Mouse (Mus musculus) forebrain, embryonic 12.5 days (tissue): ENCODE measurements at regions not wholly inside any gene's neighbourhood (a gene's known extent, or its start where the extent isn't known, plus 50 kb on each side); places are given as distances from the start of the nearest gene placed in this dataset.

Experiments
- ATAC-seq: fragments of 200-750 bp; cut with Nextera tagmentation; 2 replicates; pipeline ENCODE4 v1.8.0; 2017; ENCODE audit warnings: moderate TSS enrichment; ENCODE audit not compliant: low FRiP score
- H3K27ac ChIP-seq: fragments of 300-500 bp; sonication (generic); 2 replicates; pipeline ENCODE4 v1.5.1; 2016; ENCODE audit warnings: mild to moderate bottlenecking
- H3K27me3 ChIP-seq: fragments of 300-500 bp; sonication (generic); 2 replicates; pipeline ENCODE4 v1.6.1; 2016; ENCODE audit warnings: mild to moderate bottlenecking
- H3K36me3 ChIP-seq: fragments of 300-500 bp; sonication (generic); replicated peaks from 2 replicates; pipeline ENCODE4 v1.6.1; 2016; ENCODE audit warnings: mild to moderate bottlenecking
- H3K4me1 ChIP-seq: fragments of 300-500 bp; sonication (generic); 2 replicates; pipeline ENCODE4 v1.6.1; 2016
- H3K4me2 ChIP-seq: fragments of 300-500 bp; sonication (generic); 2 replicates; pipeline ENCODE4 v1.6.1; 2016; ENCODE audit warnings: mild to moderate bottlenecking, moderate library complexity
- H3K4me3 ChIP-seq: fragments of 300-500 bp; sonication (generic); replicated peaks from 2 replicates; pipeline ENCODE4 v1.5.1; 2016; ENCODE audit warnings: mild to moderate bottlenecking
- H3K9ac ChIP-seq: fragments of 300-500 bp; sonication (generic); 2 replicates; pipeline ENCODE4 v1.6.1; 2016; ENCODE audit warnings: mild to moderate bottlenecking
- H3K9me3 ChIP-seq: fragments of 300-500 bp; sonication (generic); 2 replicates; pipeline ENCODE4 v1.6.1; 2016
- WGBS: fragments of 180-500 bp; shearing (Covaris S2); methylation state at CpG from one replicate; pipeline ENCODE4 v1.1.7; 2016; 5-methylcytosine and 5-hydroxymethylcytosine counted together

- 79% methylated on average over 6 of the region's 6 CpGs for WGBS
- Histone ChIP-seq H3K9me3 (no peaks in the 10 kb centered on the region), H3K27ac (no peak overlapping the region), H3K4me3 (no peak overlapping the region), H3K4me1 (no peaks in the 10 kb centered on the region), H3K27me3 (no peaks in the 10 kb centered on the region), H3K9ac (no peak overlapping the region), H3K36me3 (no peaks in the 10 kb centered on the region), H3K4me2 (no peak overlapping the region)
- no peak for ATAC-seq
Observed at GRCm38 (mm10) chr15:67950281-67951040, 1449.8 kb upstream of the Lrrc6 start.

- H3K9me3 ChIP-seq: no peaks in the 10 kb centered on the region
- WGBS: 87% methylated on average over 3 of the region's 3 CpGs
Observed at GRCm38 (mm10) chr15:67944330-67945082, 1443.8 kb upstream of the Lrrc6 start.

GRCm38 (mm10) chr15:67943046-67943445, 1442.3 kb upstream of the Lrrc6 start:
- Histone ChIP-seq H3K4me1 (peaks cover 3% of the 10 kb centered on the region; the same call in 1 of the 2 replicates), H3K9ac (no peak overlapping the region), H3K27ac (no peak overlapping the region), H3K27me3 (no peaks in the 10 kb centered on the region), H3K4me2 (no peak overlapping the region), H3K36me3 (no peaks in the 10 kb centered on the region), H3K9me3 (no peaks in the 10 kb centered on the region), H3K4me3 (no peak overlapping the region)
- ATAC-seq: no peak

More at GRCm38 (mm10) chr15:67944330-67945082, 1443.8 kb upstream of the Lrrc6 start:
- ATAC-seq: no peak
- Histone ChIP-seq H3K4me3 (no peak overlapping the region), H3K27ac (no peak overlapping the region), H3K4me2 (no peak overlapping the region), H3K4me1 (peaks cover 3% of the 10 kb centered on the region; the same call in 1 of the 2 replicates), H3K27me3 (no peaks in the 10 kb centered on the region), H3K9ac (no peak overlapping the region), H3K36me3 (no peaks in the 10 kb centered on the region)

- no peak overlapping the region for H3K4me3 ChIP-seq
- H3K9me3 ChIP-seq: no peaks in the 10 kb centered on the region
- H3K4me2 ChIP-seq: no peak overlapping the region
- H3K9ac ChIP-seq: no peak overlapping the region
- H3K27me3 ChIP-seq: no peaks in the 10 kb centered on the region
- 93% methylated on average over 1 of the region's 1 CpGs for WGBS
- H3K27ac ChIP-seq: no peak overlapping the region
- H3K36me3 ChIP-seq: no peaks in the 10 kb centered on the region
- peaks cover 3% of the 10 kb centered on the region; the same call in 1 of the 2 replicates for H3K4me1 ChIP-seq
- ATAC-seq: no peak
Observed at GRCm38 (mm10) chr15:67940510-67940909, 1439.8 kb upstream of the Lrrc6 start.

GRCm38 (mm10) chr15:67924885-67925284, 1424.2 kb upstream of the Lrrc6 start:
- no peaks in the 10 kb centered on the region for H3K9me3 ChIP-seq
- no peak for ATAC-seq
- no peak overlapping the region for H3K4me2 ChIP-seq
- H3K27ac ChIP-seq: no peak overlapping the region
- H3K4me1 ChIP-seq: no peaks in the 10 kb centered on the region
- no peak overlapping the region for H3K4me3 ChIP-seq
- no peaks in the 10 kb centered on the region for H3K27me3 ChIP-seq
- no peak overlapping the region for H3K9ac ChIP-seq
- 71% methylated on average over 2 of the region's 2 CpGs for WGBS
- H3K36me3 ChIP-seq: no peaks in the 10 kb centered on the region

GRCm38 (mm10) chr15:67907034-67907433, 1406.3 kb upstream of the Lrrc6 start:
- H3K27me3 ChIP-seq: no peaks in the 10 kb centered on the region
- H3K27ac ChIP-seq: no peak overlapping the region
- H3K36me3 ChIP-seq: no peaks in the 10 kb centered on the region
- no peaks in the 10 kb centered on the region for H3K4me1 ChIP-seq
- H3K4me2 ChIP-seq: no peak overlapping the region
- no peak for ATAC-seq
- H3K9me3 ChIP-seq: no peaks in the 10 kb centered on the region
- WGBS: 91% methylated on average over 2 of the region's 2 CpGs
- no peak overlapping the region for H3K9ac ChIP-seq
- no peak overlapping the region for H3K4me3 ChIP-seq

GRCm38 (mm10) chr15:67905279-67905678, 1404.6 kb upstream of the Lrrc6 start:
- Histone ChIP-seq H3K4me1 (no peaks in the 10 kb centered on the region), H3K9ac (no peak overlapping the region), H3K36me3 (no peaks in the 10 kb centered on the region), H3K27ac (no peak overlapping the region), H3K9me3 (no peaks in the 10 kb centered on the region), H3K4me2 (no peak overlapping the region), H3K27me3 (no peaks in the 10 kb centered on the region), H3K4me3 (no peak overlapping the region)
- 83% methylated on average over 1 of the region's 1 CpGs for WGBS
- no peak for ATAC-seq

GRCm38 (mm10) chr15:67904646-67905045, 1403.9 kb upstream of the Lrrc6 start:
- Histone ChIP-seq H3K36me3 (no peaks in the 10 kb centered on the region), H3K9me3 (no peaks in the 10 kb centered on the region), H3K4me2 (no peak overlapping the region), H3K27ac (no peak overlapping the region), H3K9ac (no peak overlapping the region), H3K4me3 (no peak overlapping the region), H3K4me1 (no peaks in the 10 kb centered on the region), H3K27me3 (no peaks in the 10 kb centered on the region)
- ATAC-seq: no peak

- H3K4me1 ChIP-seq: no peaks in the 10 kb centered on the region
- no peaks in the 10 kb centered on the region for H3K9me3 ChIP-seq
- ATAC-seq: no peak
- no peak overlapping the region for H3K4me2 ChIP-seq
- H3K36me3 ChIP-seq: no peaks in the 10 kb centered on the region
- WGBS: 88% methylated on average over 2 of the region's 2 CpGs
- no peaks in the 10 kb centered on the region for H3K27me3 ChIP-seq
- no peak overlapping the region for H3K9ac ChIP-seq
- H3K4me3 ChIP-seq: no peak overlapping the region
- no peak overlapping the region for H3K27ac ChIP-seq
Observed at GRCm38 (mm10) chr15:67902982-67903381, 1402.3 kb upstream of the Lrrc6 start.

GRCm38 (mm10) chr15:67901191-67901601, 1400.5 kb upstream of the Lrrc6 start:
- WGBS: 92% methylated on average over 7 of the region's 7 CpGs
- H3K36me3 ChIP-seq: no peaks in the 10 kb centered on the region
- no peaks in the 10 kb centered on the region for H3K4me1 ChIP-seq
- H3K4me3 ChIP-seq: no peak overlapping the region
- no peak for ATAC-seq
- H3K27ac ChIP-seq: no peak overlapping the region
- H3K27me3 ChIP-seq: no peaks in the 10 kb centered on the region
- H3K9me3 ChIP-seq: no peaks in the 10 kb centered on the region
- H3K9ac ChIP-seq: no peak overlapping the region
- H3K4me2 ChIP-seq: no peak overlapping the region

- no peak overlapping the region for H3K9ac ChIP-seq
- no peak for ATAC-seq
- no peaks in the 10 kb centered on the region for H3K27me3 ChIP-seq
- no peaks in the 10 kb centered on the region for H3K9me3 ChIP-seq
- 76% methylated on average over 6 of the region's 6 CpGs for WGBS
- H3K27ac ChIP-seq: no peak overlapping the region
- H3K4me2 ChIP-seq: no peak overlapping the region
- H3K4me1 ChIP-seq: no peaks in the 10 kb centered on the region
- no peaks in the 10 kb centered on the region for H3K36me3 ChIP-seq
- H3K4me3 ChIP-seq: no peak overlapping the region
Observed at GRCm38 (mm10) chr15:67899772-67900171, 1399.1 kb upstream of the Lrrc6 start.

- H3K4me3 ChIP-seq: no peak overlapping the region
- no peaks in the 10 kb centered on the region for H3K36me3 ChIP-seq
- no peak overlapping the region for H3K9ac ChIP-seq
- no peak for ATAC-seq
- no peaks in the 10 kb centered on the region for H3K27me3 ChIP-seq
- no peaks in the 10 kb centered on the region for H3K9me3 ChIP-seq
- H3K4me1 ChIP-seq: no peaks in the 10 kb centered on the region
- 83% methylated on average over 3 of the region's 3 CpGs for WGBS
- no peak overlapping the region for H3K4me2 ChIP-seq
- H3K27ac ChIP-seq: no peak overlapping the region
Observed at GRCm38 (mm10) chr15:67898959-67899403, 1398.3 kb upstream of the Lrrc6 start.
